Mouse (Mus musculus) heart, adult 11 months (tissue): Measurements from ENCODE around the gene Hdgf.
"Not testable (repeated sequence)": the region's sequence is repeated elsewhere in the genome, so short reads cannot be mapped to it uniquely, and the experiment has no call there.

Experiments
- DNase-seq: peaks from one replicate; pipeline ENCODE4 v3.0.0; 2022

Gene Hdgf

GRCm38 (mm10) chr3:87905880-87906485 is at the start of gene Hdgf:
Hdgf (plus strand) TSS chr3:87906321.
- DNase-seq = peak; percentile 100

GRCm38 (mm10) chr3:87857666-87858065 is 48.5 kb upstream of the Hdgf start:
- no peak for DNase-seq

GRCm38 (mm10) chr3:87859813-87860212 is 46.3 kb upstream of the Hdgf start:
- peak; percentile 97 for DNase-seq

GRCm38 (mm10) chr3:87864111-87864510 is 42.0 kb upstream of the Hdgf start:
- not testable (repeated sequence) for DNase-seq

DNA sequence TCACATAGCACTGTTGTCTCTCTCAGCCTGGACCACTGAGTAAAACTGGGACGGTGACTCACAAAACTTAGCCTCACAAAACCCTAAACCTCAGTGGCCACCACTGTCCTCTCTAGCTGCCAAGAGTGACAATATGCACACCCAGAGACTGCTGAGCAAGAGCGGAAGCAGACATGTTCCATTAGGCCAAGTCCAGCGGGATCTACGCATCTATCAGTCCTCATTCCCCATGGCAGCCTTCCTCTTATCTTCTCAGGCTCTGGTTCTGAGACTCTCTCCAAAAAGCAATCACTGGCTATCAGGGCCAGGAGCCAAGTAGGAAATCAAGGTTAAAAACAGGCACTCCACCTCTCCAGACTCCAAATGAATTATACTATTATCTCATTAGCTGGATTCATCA is 28.4 kb upstream of the Hdgf start:
- peak; percentile 91 for DNase-seq

- DNase-seq = no peak
These were observed 21.8 kb upstream of the Hdgf start for GRCm38 (mm10) chr3:87884291-87884690.

GRCm38 (mm10) chr3:87884708-87885251 is 21.3 kb upstream of the Hdgf start:
- peak; percentile 97 for DNase-seq

DNA sequence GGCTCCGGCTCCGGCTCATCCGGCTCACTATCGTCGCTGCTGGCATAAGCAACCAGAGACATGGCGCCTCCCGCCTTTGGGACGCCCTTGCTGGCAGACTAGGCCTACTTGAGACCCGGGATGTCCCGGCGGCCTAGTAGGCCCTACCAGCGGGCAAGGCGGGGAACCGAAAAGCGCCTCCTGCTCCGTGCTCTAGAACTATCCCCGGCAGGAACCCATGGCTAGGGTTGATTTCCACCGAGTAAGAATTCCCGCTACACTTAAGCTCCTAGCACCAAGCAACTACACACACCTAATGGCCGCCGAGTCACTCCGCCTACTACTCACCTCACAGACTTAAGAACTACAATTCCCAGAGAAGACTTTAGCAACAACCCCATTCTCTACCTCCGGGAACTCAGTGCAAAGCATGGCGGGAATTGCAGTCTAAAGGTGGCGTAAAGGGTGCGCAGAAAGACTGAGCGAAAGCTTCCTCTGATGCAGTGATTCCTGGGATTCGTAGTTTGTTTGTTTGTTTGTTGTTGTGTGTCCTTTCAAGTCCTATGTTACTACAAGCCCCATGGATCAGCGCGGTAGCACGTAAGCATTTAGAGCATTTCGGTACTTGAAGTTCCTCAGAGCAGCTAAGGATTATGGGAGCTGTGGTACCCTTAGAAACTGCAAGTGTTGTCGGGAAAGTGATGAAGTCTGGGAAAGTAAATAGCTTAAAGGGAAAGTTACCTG is 20.7 kb upstream of the Hdgf start, which contains the start of gene Prcc:
TSS of gene Prcc (minus strand) at position 328 of the 723 bp plus-strand sequence.
- peak; percentile 100 for DNase-seq

GRCm38 (mm10) chr3:87886004-87886365 is 20.1 kb upstream of the Hdgf start:
- no peak for DNase-seq

DNA sequence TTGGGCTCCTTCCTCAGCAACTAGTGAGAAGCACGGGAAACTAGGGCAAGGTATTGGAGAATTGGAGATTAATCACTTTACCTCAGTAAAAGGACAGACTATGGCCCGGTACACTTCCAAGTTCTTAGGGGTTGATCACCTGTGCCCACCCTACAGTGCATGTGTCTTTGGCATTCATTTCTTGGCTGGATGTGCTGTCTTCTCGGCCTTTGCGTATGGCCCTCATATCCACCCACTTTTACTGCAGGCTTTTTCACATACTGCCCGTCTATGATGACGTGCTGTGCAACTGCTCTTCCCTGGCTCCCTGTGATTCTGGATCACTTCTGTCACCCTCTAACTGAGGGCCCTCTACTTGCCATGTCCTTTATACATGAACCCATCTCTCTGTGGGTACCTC is 19.7 kb upstream of the Hdgf start:
- DNase-seq = peak; percentile 95

GRCm38 (mm10) chr3:87887400-87887799 is 18.7 kb upstream of the Hdgf start:
- not testable (repeated sequence) for DNase-seq

- peak; percentile 53 for DNase-seq
These were observed 14.6 kb upstream of the Hdgf start for GRCm38 (mm10) chr3:87891481-87891880.

GRCm38 (mm10) chr3:87893367-87893905 is 12.7 kb upstream of the Hdgf start:
- DNase-seq = peak; percentile 57

DNA sequence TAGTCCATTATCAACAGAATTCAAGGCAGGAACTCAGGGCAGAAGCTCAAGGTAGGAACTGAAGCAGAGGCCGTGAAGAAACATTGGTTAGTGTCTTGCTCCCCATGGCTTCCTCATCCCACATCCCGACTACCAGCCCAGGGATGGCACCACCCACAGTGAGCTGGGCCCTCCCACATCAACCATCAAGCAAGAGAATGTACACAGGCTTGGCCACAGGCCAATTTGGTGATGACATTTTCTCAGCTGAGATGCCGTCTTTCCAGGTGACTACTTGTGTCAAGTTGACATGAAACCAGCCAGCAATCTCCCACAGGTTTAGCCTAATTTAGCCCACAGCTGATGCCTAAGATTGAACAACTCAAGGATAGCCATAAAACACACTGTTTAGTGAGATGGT is 6.9 kb upstream of the Hdgf start:
- peak; percentile 48 for DNase-seq

DNA sequence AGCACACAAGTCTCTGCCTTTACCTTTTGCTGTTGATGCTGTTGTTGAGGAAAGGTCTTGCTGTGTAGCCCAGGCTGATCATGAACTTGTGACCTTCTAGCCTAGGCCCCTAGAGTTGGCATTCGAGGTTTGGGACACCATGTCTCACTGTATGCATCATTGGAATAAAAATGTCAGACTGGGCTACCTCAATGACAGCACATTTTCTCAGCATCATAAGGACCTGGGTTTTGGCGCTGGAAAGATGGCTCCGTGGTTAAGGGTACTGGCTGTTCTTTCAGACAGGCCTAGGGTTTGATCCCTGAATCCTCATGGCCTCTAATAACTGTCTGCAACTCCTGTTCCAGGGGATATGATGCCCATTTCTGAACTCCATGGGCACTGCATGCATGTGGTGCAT is 6.3 kb upstream of the Hdgf start:
- DNase-seq = peak; percentile 66

DNA sequence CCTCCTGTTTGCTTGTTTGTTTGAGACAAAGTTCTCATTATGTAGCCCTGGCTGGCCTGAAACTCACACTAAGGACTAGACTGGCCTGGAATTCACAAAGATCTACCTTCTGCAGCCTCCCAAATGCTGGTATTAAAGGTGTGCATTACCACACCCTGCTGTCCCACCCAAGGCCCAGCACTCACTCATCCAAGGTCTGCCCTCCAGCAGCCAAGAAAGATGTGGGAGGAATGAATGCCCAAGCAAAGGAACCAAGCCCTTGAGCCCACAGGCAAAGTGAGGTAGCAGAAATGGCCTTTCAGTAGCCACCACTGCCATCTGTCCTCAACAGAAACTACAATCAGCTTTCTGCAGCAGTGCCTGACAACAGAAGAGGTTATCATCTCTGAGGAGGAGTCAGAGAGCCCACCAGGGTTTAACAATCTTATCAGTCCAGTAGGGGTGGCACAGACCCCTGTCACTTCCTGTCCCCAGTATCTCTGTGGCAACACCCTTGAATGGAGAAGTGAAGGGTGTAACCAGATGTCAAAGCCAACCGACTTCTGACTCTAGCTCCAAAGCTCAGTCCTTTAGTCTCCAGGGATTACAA is 5.0 kb upstream of the Hdgf start:
- peak; percentile 63 for DNase-seq

DNA sequence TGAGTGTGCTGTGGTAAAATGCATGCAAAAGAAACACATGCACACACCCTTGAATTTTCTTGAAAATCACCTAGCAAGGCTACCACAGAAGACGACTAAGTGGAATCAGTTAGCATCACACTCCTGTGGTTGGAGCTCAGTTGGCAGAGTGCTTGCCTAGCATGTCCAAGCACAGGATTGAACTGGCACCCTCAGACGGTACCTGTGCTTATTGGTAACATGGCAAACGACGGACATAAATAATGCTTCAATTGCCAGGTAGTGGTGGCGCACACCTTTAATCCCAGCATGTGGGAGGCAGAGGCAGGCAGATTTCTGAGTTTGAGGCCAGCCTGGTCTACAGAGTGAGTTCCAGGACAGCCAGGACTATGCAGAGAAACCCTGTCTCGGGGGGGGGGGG is 4.2 kb upstream of the Hdgf start:
- peak; percentile 86 for DNase-seq

DNA sequence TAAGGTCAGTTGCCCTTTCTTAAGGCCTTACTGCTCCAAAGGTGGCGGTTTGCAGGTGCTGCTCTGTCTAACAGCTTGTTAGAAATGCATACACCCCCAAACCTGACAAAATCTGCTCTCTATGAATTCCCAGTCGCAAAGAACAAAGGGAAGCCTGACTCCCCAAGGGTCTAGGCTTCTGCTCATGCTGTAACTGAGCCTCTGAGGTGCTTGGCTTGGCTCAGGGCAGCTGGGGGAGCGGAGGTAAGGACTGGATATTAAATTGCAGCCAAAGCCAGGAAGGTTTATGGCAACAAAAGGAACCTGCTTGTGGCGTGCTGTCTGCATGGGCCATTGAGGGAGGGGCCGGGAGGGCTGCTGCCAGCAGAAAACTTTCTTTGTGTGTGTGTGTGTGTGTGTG is 2.3 kb upstream of the Hdgf start:
- peak; percentile 79 for DNase-seq

DNA sequence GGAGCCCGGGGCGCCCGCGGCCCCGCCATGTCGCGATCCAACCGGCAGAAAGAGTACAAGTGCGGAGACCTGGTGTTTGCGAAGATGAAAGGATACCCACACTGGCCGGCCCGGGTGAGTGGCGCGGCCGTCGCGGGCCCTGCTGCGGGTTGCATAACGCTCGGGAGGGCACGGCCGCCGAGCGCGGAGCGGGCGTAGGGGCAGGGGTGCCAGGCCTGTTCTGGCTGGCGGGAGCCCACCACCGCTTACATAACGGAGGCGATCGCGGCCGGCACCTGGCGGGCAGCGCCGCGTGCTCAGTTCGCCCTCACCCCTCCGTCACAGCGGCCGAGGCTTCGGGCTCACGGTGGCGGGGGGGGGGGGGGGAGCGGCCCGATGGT is 470 bp downstream of the Hdgf start:
- DNase-seq = peak; percentile 98

GRCm38 (mm10) chr3:87906981-87907857 is 1.1 kb downstream of the Hdgf start:
- DNase-seq = peak; percentile 95

DNA sequence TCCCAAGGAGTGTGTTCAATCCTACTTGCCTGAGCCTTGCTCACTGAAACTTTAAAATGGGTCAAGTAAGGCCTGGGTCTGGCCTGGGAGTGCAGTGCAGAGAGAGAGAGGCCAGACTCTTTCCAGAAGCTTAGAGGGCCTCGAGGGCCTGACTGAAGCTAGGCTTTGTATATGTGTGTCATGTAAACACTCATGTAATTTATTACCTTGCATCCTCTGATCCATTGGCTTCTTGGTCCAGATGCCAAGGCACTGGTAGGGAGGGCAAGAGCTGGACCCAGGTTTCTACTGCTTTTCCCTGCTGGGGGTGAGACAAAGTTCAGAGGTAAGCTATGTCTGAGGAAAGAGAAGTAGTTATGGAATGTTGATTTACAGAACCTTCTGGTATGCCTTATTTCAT is 1.8 kb downstream of the Hdgf start:
- peak; percentile 89 for DNase-seq

- peak; percentile 85 for DNase-seq
These were observed 3.3 kb downstream of the Hdgf start for GRCm38 (mm10) chr3:87909381-87909780.

DNA sequence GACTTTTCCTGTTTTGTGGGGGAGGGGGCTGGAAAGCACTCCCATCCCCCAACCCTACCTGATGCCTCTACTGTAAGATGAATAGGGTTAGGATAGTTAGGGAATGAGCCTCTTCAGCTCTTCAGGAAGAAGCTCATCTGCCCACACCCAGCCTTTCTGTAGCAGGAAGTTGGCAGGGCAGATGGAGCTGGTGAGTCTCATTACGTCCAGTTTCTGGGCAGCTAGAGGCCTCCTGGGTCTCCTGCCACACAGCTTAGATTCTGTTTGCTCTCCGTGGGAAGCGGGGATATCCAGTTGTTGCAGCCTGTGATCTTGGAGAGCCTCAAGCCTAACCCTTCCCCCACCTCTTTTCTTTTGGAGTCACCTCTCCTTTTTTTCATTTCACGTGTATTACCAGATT is 3.8 kb downstream of the Hdgf start:
- DNase-seq = peak; percentile 94
